In genomic region chr19:17336646-17337045, GRCm38 (mm10) we compare ENCODE assay signal across 17 mouse cellular contexts. TPM values are rescaled to one million over a fixed set of nuclear protein-coding genes. Genes with fewer than 3 reads are reported as not detected.
DNase-seq lines count a peak whose midpoint lies in the region; ATAC-seq and TF ChIP-seq lines count a peak whose summit lies in the region.
"Had no signal": no experiment of that assay in that cellular context is flagged by ENCODE, and none has a peak within 500 bp of the region (broad histone marks: within the 10 kb centered on the region; RNA-seq: fewer than 3 reads in every experiment).

No protein-coding gene starts in this region.

- 69% methylated on average over 7 of the region's 7 CpGs for WGBS in forebrain, embryonic 10.5 days
- WGBS in forebrain, embryonic 14.5 days: 65% methylated on average over 7 of the region's 7 CpGs
- WGBS in kidney, embryonic 16.5 days: 29% methylated on average over 7 of the region's 7 CpGs
- 69% methylated on average over 7 of the region's 7 CpGs for WGBS in bone marrow, adult 2 months
- 70% methylated on average over 7 of the region's 7 CpGs for WGBS in liver, embryonic 15.5 days (ENCODE audit: insufficient replicate concordance)

- no peak for DNase-seq in forebrain, embryonic 10.5 days (ENCODE audit: extremely low spot score, low spot score)
- DNase-seq in forebrain, embryonic 14.5 days (ENCODE audit: low spot score): no peak
- DNase-seq in kidney, adult 9 months: no peak
- no peak for DNase-seq in urinary bladder, adult 2 months (ENCODE audit: low spot score)
- DNase-seq: adrenal gland, postnatal 14 days; cerebellum, postnatal 25 days; kidney, postnatal 25 days; lung, adult 18-20 months; right cerebral cortex, adult 18-20 months; thymus, postnatal 36 days had no signal

- no peaks in the 10 kb centered on the region for H3K9me3 ChIP-seq in forebrain, embryonic 10.5 days
- H3K9me3 ChIP-seq in forebrain, embryonic 14.5 days (replicated peaks; ENCODE audit: control insufficient read depth, low read length): no peaks in the 10 kb centered on the region
- no peaks in the 10 kb centered on the region for H3K9me3 ChIP-seq in kidney, embryonic 16.5 days (ENCODE audit: low read length)
- no peaks in the 10 kb centered on the region for H3K9me3 ChIP-seq in liver, embryonic 15.5 days (replicated peaks)
- H3K9me3 ChIP-seq: embryonic facial prominence, embryonic 13.5 days; midbrain, embryonic 15.5 days had no signal

- no peak overlapping the region for H3K4me2 ChIP-seq in forebrain, embryonic 14.5 days (ENCODE audit: low read length)
- H3K4me2 ChIP-seq in kidney, embryonic 16.5 days (replicated peaks; ENCODE audit: low read depth, low read length): 0 out of 2 replicates have a peak overlapping the region, but pooled peaks have one; percentile 20
- peak overlapping the region; percentile 64 for H3K4me2 ChIP-seq in liver, embryonic 15.5 days
- H3K4me2 ChIP-seq: embryonic facial prominence, embryonic 13.5 days; midbrain, embryonic 15.5 days had no signal

- peaks cover 9% of the 10 kb centered on the region for H3K4me1 ChIP-seq in forebrain, embryonic 10.5 days
- H3K4me1 ChIP-seq in forebrain, embryonic 14.5 days (ENCODE audit: control insufficient read depth, insufficient read depth, low read length): no peaks in the 10 kb centered on the region
- 0 out of 2 replicates have a peak, but pooled peaks cover 13% of the 10 kb centered on the region for H3K4me1 ChIP-seq in kidney, embryonic 16.5 days (ENCODE audit: insufficient read depth, low read length)
- peaks cover 19% of the 10 kb centered on the region for H3K4me1 ChIP-seq in bone marrow, adult 2 months (ENCODE audit: control insufficient read depth, insufficient read depth, low read length)
- peaks cover 88% of the 10 kb centered on the region for H3K4me1 ChIP-seq in liver, embryonic 15.5 days (replicated peaks)
- H3K4me1 ChIP-seq: midbrain, embryonic 15.5 days had no signal

- TF ChIP-seq CTCF in bone marrow, adult 2 months (IDR thresholded peaks at IDR 0.05; ENCODE audit: control insufficient read depth, insufficient read depth, low read length): no peak

- H3K9ac ChIP-seq in forebrain, embryonic 14.5 days (ENCODE audit: low read length): no peak overlapping the region
- no peak overlapping the region for H3K9ac ChIP-seq in kidney, embryonic 16.5 days (replicated peaks; ENCODE audit: low read length)
- peak overlapping the region; percentile 50; the same call in 1 of the 2 replicates for H3K9ac ChIP-seq in liver, embryonic 15.5 days
- H3K9ac ChIP-seq: embryonic facial prominence, embryonic 13.5 days; midbrain, embryonic 15.5 days had no signal

- no peak for TF ChIP-seq POLR2A in bone marrow, adult 2 months (IDR thresholded peaks at IDR 0.05; ENCODE audit: borderline replicate concordance, control insufficient read depth, low read depth, low read length)

- ATAC-seq in forebrain, embryonic 14.5 days: no peak
- peak; percentile 44; the same call in 1 of the 2 replicates for ATAC-seq in kidney, embryonic 16.5 days (ENCODE audit: low FRiP score, low TSS enrichment)
- no peak for ATAC-seq in liver, embryonic 15.5 days (ENCODE audit: insufficient read depth)
- ATAC-seq in megakaryocyte-erythroid progenitor cell, adult 5-6 weeks (replicated peaks; ENCODE audit: low FRiP score, low TSS enrichment, poor library complexity, severe bottlenecking): no peak
- ATAC-seq: midbrain, embryonic 15.5 days had no signal

- H3K27me3 ChIP-seq in forebrain, embryonic 10.5 days (ENCODE audit: poor library complexity, severe bottlenecking): no peaks in the 10 kb centered on the region
- H3K27me3 ChIP-seq in forebrain, embryonic 14.5 days (replicated peaks; ENCODE audit: control insufficient read depth, insufficient read depth, low read length): no peaks in the 10 kb centered on the region
- H3K27me3 ChIP-seq in kidney, embryonic 16.5 days (ENCODE audit: insufficient read depth, low read length): no peaks in the 10 kb centered on the region
- H3K27me3 ChIP-seq in liver, embryonic 15.5 days: no peaks in the 10 kb centered on the region
- H3K27me3 ChIP-seq: CH12.LX; embryonic facial prominence, embryonic 13.5 days; midbrain, embryonic 15.5 days had no signal

- H3K4me3 ChIP-seq in forebrain, embryonic 10.5 days: no peak overlapping the region
- H3K4me3 ChIP-seq in forebrain, embryonic 14.5 days (ENCODE audit: low read depth, low read length): no peak overlapping the region
- no peak overlapping the region for H3K4me3 ChIP-seq in kidney, embryonic 16.5 days (ENCODE audit: low read length)
- H3K4me3 ChIP-seq in bone marrow, adult 2 months (replicated peaks; ENCODE audit: control insufficient read depth, low read depth, low read length): no peak overlapping the region
- peak overlapping the region; percentile 26; the same call in 1 of the 2 replicates for H3K4me3 ChIP-seq in liver, embryonic 15.5 days (replicated peaks)
- H3K4me3 ChIP-seq: embryonic facial prominence, embryonic 13.5 days; midbrain, embryonic 15.5 days had no signal

- H3K36me3 ChIP-seq in forebrain, embryonic 10.5 days (replicated peaks): no peaks in the 10 kb centered on the region
- no peaks in the 10 kb centered on the region for H3K36me3 ChIP-seq in forebrain, embryonic 14.5 days (ENCODE audit: control insufficient read depth, insufficient read depth, low read length)
- no peaks in the 10 kb centered on the region for H3K36me3 ChIP-seq in kidney, embryonic 16.5 days (ENCODE audit: insufficient read depth, low read length)
- peaks cover 46% of the 10 kb centered on the region for H3K36me3 ChIP-seq in liver, embryonic 15.5 days (replicated peaks)
- H3K36me3 ChIP-seq: embryonic facial prominence, embryonic 13.5 days; midbrain, embryonic 15.5 days had no signal

- peak overlapping the region; percentile 27; the same call in 1 of the 2 replicates for H3K27ac ChIP-seq in forebrain, embryonic 10.5 days
- no peak overlapping the region for H3K27ac ChIP-seq in forebrain, embryonic 14.5 days (ENCODE audit: low read depth, low read length)
- H3K27ac ChIP-seq in kidney, embryonic 16.5 days (ENCODE audit: low read length): no peak overlapping the region
- H3K27ac ChIP-seq in bone marrow, adult 2 months (ENCODE audit: control insufficient read depth, insufficient read depth, low read depth, low read length, poor library complexity): peak overlapping the region; percentile 52
- peak overlapping the region; percentile 98 for H3K27ac ChIP-seq in liver, embryonic 15.5 days (replicated peaks)
- H3K27ac ChIP-seq: embryonic facial prominence, embryonic 13.5 days; midbrain, embryonic 15.5 days had no signal

RNA-seq across cellular contexts. Expression of gene Gcnt1, which starts 36.0 kb away (rescaled TPM):
- polyA plus RNA-seq in forebrain, embryonic 10.5 days (2016; fragmentation: Nextera tagmentation; extraction: Ambion mirVana): 2.6 and 2.8 TPM in 2 replicates
- polyA plus RNA-seq in forebrain, embryonic 14.5 days (2014; fragmentation: Nextera tagmentation; extraction: Ambion mirVana): 0.56 and 0.98 TPM in 2 replicates
- 42.4 and 42.5 TPM in 2 replicates for polyA plus RNA-seq in kidney, embryonic 16.5 days (2015; fragmentation: Nextera tagmentation; extraction: Ambion mirVana)
- polyA plus RNA-seq in bone marrow, adult 2 months (2011; ENCODE audit: insufficient read depth, insufficient read length, low replicate concordance, missing spikeins): 26.3 and 26.6 TPM in 2 replicates
- 18.5 and 19.0 TPM in 2 replicates for polyA plus RNA-seq in liver, embryonic 15.5 days (2015; fragmentation: Nextera tagmentation; extraction: Ambion mirVana)
- 10.7 and 12.2 TPM in 2 replicates for polyA plus RNA-seq in urinary bladder, adult 2 months (2012; rRNA removed)
- 12.0 and 26.0 TPM in 2 replicates for total RNA-seq in megakaryocyte-erythroid progenitor cell, adult 5-6 weeks (2014; fragmentation: Nextera tagmentation)
- 18.0 and 23.7 TPM in 2 replicates for total RNA-seq in megakaryocyte-erythroid progenitor cell, adult 5-6 weeks (2017)

RNA-seq across cellular contexts. Expression of gene Rfk, which starts 57.2 kb away (rescaled TPM):
- 74.6 and 75.6 TPM in 2 replicates for polyA plus RNA-seq in forebrain, embryonic 10.5 days (2016; fragmentation: Nextera tagmentation; extraction: Ambion mirVana)
- 47.6 and 53.5 TPM in 2 replicates for polyA plus RNA-seq in forebrain, embryonic 14.5 days (2014; fragmentation: Nextera tagmentation; extraction: Ambion mirVana)
- polyA plus RNA-seq in kidney, embryonic 16.5 days (2015; fragmentation: Nextera tagmentation; extraction: Ambion mirVana): 78.6 and 79.5 TPM in 2 replicates
- 13.4 and 14.9 TPM in 2 replicates for polyA plus RNA-seq in bone marrow, adult 2 months (2011; ENCODE audit: insufficient read depth, insufficient read length, low replicate concordance, missing spikeins)
- polyA plus RNA-seq in liver, embryonic 15.5 days (2015; fragmentation: Nextera tagmentation; extraction: Ambion mirVana): 55.3 and 58.4 TPM in 2 replicates
- polyA plus RNA-seq in urinary bladder, adult 2 months (2012; rRNA removed): 48.4 and 51.5 TPM in 2 replicates
- 51.3 and 62.6 TPM in 2 replicates for total RNA-seq in megakaryocyte-erythroid progenitor cell, adult 5-6 weeks (2014; fragmentation: Nextera tagmentation)
- 49.0 and 49.4 TPM in 2 replicates for total RNA-seq in megakaryocyte-erythroid progenitor cell, adult 5-6 weeks (2017)

Comparison
In these comparisons a context has a peak if more than half of its experiments do, and no peak if none do; other contexts are left out.
1. H3K27ac ChIP-seq: peak in forebrain, embryonic 10.5 days (single experiment), bone marrow, adult 2 months (single experiment) and liver, embryonic 15.5 days (single experiment); none in forebrain, embryonic 14.5 days (single experiment) and kidney, embryonic 16.5 days (single experiment).